Mouse (Mus musculus): ENCODE measurements at regions not wholly inside any gene's neighbourhood (a gene's known extent, or its start where the extent isn't known, plus 50 kb on each side); places are given as distances from the start of the nearest gene placed in this dataset.
A peak's percentile ranks its signal among the peaks of the same experiment; 100 is the strongest.

DNA sequence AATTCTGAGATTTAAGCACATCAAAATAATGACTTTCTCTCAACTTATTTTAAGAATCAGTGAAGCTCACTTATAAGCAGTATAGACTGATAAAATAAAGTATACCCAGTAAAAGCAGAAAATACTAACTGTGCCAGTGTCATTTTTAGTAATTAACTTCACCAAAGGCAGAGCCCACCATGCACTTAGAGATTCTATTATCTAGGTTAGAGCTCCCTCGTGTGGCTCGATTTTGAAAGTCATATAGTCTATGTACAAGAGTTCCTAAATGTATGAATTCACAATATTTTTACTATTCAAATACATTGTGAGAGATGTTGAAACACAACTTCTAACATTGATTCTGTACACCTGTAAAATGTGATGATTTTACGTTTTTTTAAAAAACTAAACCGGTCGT lies 589.3 kb downstream of the Kcnj3 start:
- DNase-seq (ENCODE audit: low spot score in 2 of 2), result peak in 1 of 2 experiments; percentile 7

DNA sequence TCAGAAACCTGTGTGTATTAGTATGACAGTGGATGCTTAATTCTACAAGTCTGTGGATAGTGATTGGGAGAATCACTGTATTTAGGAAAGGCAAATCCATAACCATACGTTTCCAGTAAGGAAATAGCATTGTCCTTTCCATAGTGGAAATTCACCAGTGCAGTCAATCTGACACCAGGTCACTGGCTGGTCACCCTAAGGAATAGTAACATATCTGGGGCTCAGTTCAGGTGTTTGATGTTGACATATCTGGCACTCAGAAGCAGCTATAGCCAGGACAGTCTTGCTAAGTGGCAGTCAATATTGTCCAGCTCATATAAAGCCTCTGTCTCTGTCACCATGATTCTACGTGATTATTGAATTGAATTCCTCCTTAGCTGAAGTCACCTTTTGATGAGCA lies 593.2 kb downstream of the Kcnj3 start:
- no peak for DNase-seq (ENCODE audit: low spot score in 2 of 2)

Data from layer of hippocampus, adult 8-10 months (tissue).